9 mouse cellular contexts compared by ENCODE assay signal in the genomic region with DNA sequence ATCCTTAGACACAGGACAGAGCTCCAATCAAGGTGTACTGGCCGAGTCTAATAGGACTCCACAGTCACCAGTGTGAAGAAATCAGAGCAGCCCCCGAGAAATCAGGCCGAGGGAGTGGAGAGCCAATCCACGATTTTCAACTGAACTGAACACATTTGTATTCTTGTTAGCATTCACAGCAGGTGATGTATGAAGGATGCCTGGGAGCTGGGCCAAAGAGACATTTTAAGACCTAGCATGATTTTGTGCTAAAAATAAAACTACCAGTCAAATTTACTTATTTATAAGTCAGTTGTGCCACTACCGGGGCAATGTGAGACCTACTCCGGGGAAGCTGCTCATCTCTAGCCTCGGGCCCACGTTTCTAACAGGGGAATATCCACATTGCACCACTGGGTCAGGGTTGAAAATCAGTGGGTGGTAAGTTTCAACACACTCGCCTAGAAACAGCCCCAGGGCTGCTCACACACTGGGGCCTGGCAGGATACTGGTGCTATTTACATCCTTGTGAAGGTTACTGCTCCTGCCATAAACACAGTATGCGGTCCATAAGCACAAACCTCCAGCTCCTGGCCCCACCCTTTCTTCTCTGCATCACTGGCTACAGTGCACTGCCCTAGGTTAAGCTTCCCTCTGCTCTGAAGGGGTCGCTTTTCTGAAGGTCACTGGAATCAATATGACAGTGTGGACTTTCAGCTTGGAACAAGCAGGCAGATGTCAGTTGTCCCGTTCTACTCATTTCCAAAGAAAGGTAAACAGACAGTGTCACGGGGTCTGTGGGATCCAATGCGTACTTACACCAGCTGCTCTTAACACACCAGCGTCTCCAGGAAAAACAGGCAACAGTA.
A peak's percentile ranks its signal among the peaks of the same experiment; 100 is the strongest.
DNase-seq lines count a peak whose midpoint lies in the region; ATAC-seq lines count a peak whose summit lies in the region.
"Had no signal": no experiment of that assay in that cellular context is flagged by ENCODE, and none has a peak within 500 bp of the region (broad histone marks: within the 10 kb centered on the region; RNA-seq: fewer than 3 reads in every experiment).

No protein-coding gene starts in this region.

- peak overlapping the region; percentile 4; the same call in 1 of the 2 replicates for H3K4me2 ChIP-seq in forebrain, embryonic 16.5 days (ENCODE audit: low read length)
- H3K4me2 ChIP-seq in midbrain, embryonic 12.5 days (replicated peaks) = no peak overlapping the region

- DNase-seq in adrenal gland, postnatal 10 days = peak; percentile 27
- DNase-seq in adrenal gland, adult 18-20 months (ENCODE audit: low spot score in 2 of 2) = no peak
- peak; percentile 88 for DNase-seq in NIH3T3 (ENCODE audit: low read depth)
- DNase-seq in kidney, postnatal 10 days = peak; percentile 18
- DNase-seq in urinary bladder, postnatal 4 days (ENCODE audit: low spot score in 2 of 2) = no peak

- no peaks in the 10 kb centered on the region for H3K36me3 ChIP-seq in forebrain, embryonic 16.5 days (ENCODE audit: control insufficient read depth, insufficient read depth)
- no peaks in the 10 kb centered on the region for H3K36me3 ChIP-seq in midbrain, embryonic 12.5 days

- WGBS in forebrain, embryonic 16.5 days = 33% methylated on average over 15 of the region's 15 CpGs
- whole genome bisulfite sequencing in midbrain, embryonic 12.5 days = 55% methylated on average over 15 of the region's 15 CpGs

- H3K27ac ChIP-seq in forebrain, embryonic 16.5 days (ENCODE audit: low read length) = 0 out of 2 replicates have a peak overlapping the region, but pooled peaks have one; percentile 15
- no peak overlapping the region for H3K27ac ChIP-seq in midbrain, embryonic 12.5 days (replicated peaks)
- H3K27ac ChIP-seq: macrophage had no signal

- ATAC-seq in forebrain, embryonic 16.5 days = peak; percentile 62
- peak; percentile 52 for ATAC-seq in midbrain, embryonic 12.5 days (ENCODE audit: low FRiP score, low read depth)
- no peak for ATAC-seq in megakaryocyte-erythroid progenitor cell, adult 5-6 weeks (replicated peaks; ENCODE audit: low FRiP score, low TSS enrichment, poor library complexity, severe bottlenecking)

- H3K27me3 ChIP-seq in forebrain, embryonic 16.5 days (replicated peaks; ENCODE audit: control insufficient read depth, insufficient read depth, low read length) = no peaks in the 10 kb centered on the region
- H3K27me3 ChIP-seq in midbrain, embryonic 12.5 days = no peaks in the 10 kb centered on the region

- H3K4me1 ChIP-seq in forebrain, embryonic 16.5 days (replicated peaks; ENCODE audit: control insufficient read depth, insufficient read depth, low read length) = peaks cover 17% of the 10 kb centered on the region
- H3K4me1 ChIP-seq in midbrain, embryonic 12.5 days = 0 out of 2 replicates have a peak, but pooled peaks cover 3% of the 10 kb centered on the region

- no peak overlapping the region for H3K9ac ChIP-seq in forebrain, embryonic 16.5 days (replicated peaks; ENCODE audit: low read depth, low read length)
- no peak overlapping the region for H3K9ac ChIP-seq in midbrain, embryonic 12.5 days (replicated peaks)

- no peaks in the 10 kb centered on the region for H3K9me3 ChIP-seq in forebrain, embryonic 16.5 days (ENCODE audit: control insufficient read depth, low read length)
- no peaks in the 10 kb centered on the region for H3K9me3 ChIP-seq in midbrain, embryonic 12.5 days

- no peak overlapping the region for H3K4me3 ChIP-seq in forebrain, embryonic 16.5 days (replicated peaks; ENCODE audit: low read length)
- no peak overlapping the region for H3K4me3 ChIP-seq in midbrain, embryonic 12.5 days

Comparison
In these comparisons a context has a peak if more than half of its experiments do, and no peak if none do; other contexts are left out.
1. DNase-seq: peak in adrenal gland, postnatal 10 days (single experiment), NIH3T3 (single experiment) and kidney, postnatal 10 days (single experiment); none in adrenal gland, adult 18-20 months (0 of 2) and urinary bladder, postnatal 4 days (0 of 2).